Mouse (Mus musculus): ENCODE measurements at regions not wholly inside any gene's neighbourhood (a gene's known extent, or its start where the extent isn't known, plus 50 kb on each side); places are given as distances from the start of the nearest gene placed in this dataset.
"Not testable (repeated sequence)": the region's sequence is repeated elsewhere in the genome, so short reads cannot be mapped to it uniquely, and the experiment has no call there.

DNA sequence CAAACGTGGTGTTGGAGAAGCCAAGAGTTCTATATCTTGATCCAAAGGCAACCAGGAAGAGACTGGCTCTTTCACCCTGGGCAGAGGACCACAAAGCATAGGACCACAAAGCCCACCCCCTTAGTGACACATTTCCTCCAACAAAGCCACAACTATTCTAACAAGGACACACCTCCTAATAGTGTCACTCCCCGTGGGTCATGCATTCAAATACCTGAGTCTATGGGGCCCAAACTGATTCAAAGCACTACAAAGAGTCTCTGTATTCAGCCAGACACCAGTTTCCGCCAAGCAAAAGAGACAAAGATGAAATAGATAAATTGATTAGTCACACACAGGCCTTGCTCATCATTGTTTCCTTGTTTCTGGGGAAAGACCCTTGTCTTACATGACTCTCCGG lies 72.1 kb downstream of the Vcpkmt start:
- H3K36me3 ChIP-seq (ENCODE audit: insufficient read depth, low read length): no peaks in the 10 kb centered on the region
- H3K4me3 ChIP-seq (replicated peaks; ENCODE audit: low read length): no peak overlapping the region
- no peaks in the 10 kb centered on the region for H3K9me3 ChIP-seq (ENCODE audit: low read length)
- no peaks in the 10 kb centered on the region for H3K4me1 ChIP-seq (replicated peaks; ENCODE audit: low read depth, low read length)
- TF ChIP-seq CTCF (conservative IDR thresholded peaks at IDR 0.05; ENCODE audit: low read length) (no peak), NANOG (IDR thresholded peaks at IDR 0.05; ENCODE audit: borderline replicate concordance, low read length) (no peak), POU5F1 (IDR thresholded peaks at IDR 0.05; ENCODE audit: borderline replicate concordance, low read length) (no peak)
- H3K27me3 ChIP-seq (ENCODE audit: insufficient read depth, low read length): peaks cover 8% of the 10 kb centered on the region

DNA sequence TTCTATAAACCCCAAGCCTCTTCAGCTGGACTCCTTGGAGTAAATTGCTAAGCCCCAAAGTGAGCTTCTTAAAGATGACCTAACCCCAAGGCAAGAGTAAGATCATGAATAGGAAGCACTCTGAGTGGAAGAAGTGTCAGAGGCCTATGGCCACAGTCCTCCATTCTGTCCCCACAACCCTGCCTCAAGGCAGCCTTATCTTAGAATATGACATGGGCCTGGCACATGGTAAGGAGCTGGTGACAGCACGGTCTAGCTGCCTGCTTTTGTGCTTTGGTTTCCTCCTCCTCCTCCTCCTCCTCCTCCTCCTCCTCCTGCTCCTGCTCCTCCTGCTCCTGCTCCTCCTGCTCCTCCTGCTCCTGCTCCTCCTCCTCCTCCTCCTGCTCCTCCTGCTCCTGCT lies 73.6 kb downstream of the Vcpkmt start:
- H3K36me3 ChIP-seq (ENCODE audit: insufficient read depth, low read length); H3K4me1 ChIP-seq (replicated peaks; ENCODE audit: low read depth, low read length); H3K4me3 ChIP-seq (replicated peaks; ENCODE audit: low read length); H3K9me3 ChIP-seq (ENCODE audit: low read length); H3K27me3 ChIP-seq (ENCODE audit: insufficient read depth, low read length): not testable (repeated sequence)

DNA sequence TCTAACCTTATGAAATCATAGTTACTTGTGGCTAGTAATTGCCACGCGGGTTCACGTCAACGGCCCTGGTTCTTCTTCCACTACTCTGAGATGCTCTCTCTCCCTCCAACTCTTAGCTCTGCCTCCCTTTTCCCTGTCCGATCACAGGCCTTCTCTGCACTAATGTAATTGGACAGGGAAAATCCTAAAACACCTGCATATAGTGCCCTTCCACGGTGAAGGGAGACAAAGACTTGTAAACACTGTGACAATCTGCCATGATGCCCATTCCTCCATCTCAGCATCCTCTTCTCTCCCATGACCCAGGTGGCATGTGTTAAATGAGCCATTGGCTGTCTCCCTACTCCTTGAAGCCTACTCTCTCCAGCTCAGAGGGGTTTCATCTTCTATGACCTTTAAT lies 74.9 kb downstream of the Vcpkmt start:
- TF ChIP-seq POU5F1 (IDR thresholded peaks at IDR 0.05; ENCODE audit: borderline replicate concordance, low read length) (no peak), NANOG (IDR thresholded peaks at IDR 0.05; ENCODE audit: borderline replicate concordance, low read length) (no peak), CTCF (conservative IDR thresholded peaks at IDR 0.05; ENCODE audit: low read length) (no peak)
- H3K27me3 ChIP-seq (ENCODE audit: insufficient read depth, low read length): peaks cover 13% of the 10 kb centered on the region
- no peaks in the 10 kb centered on the region for H3K36me3 ChIP-seq (ENCODE audit: insufficient read depth, low read length)
- no peak overlapping the region for H3K4me3 ChIP-seq (replicated peaks; ENCODE audit: low read length)
- H3K9me3 ChIP-seq (ENCODE audit: low read length): no peaks in the 10 kb centered on the region
- peaks cover 2% of the 10 kb centered on the region; the same call in 1 of the 2 replicates for H3K4me1 ChIP-seq (replicated peaks; ENCODE audit: low read depth, low read length)

DNA sequence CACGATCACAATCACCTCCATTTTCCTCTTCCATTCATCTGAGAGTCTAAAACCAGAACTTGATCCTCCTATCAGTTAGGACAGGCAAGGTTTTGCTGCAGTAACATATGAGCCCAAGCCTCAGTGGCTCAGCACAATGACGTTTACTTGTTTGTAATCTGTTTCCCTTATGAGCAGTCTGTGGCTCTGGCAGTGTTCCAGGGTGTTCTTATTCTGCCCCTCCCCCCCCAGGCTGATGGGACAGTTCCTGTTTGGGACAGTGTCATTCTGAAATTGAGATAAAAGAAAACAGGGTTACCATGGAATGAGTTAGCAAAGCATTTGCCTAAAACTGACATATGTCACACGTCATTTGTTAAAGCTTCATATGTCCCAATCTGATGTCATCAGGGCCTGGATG lies 75.5 kb downstream of the Vcpkmt start:
- Histone ChIP-seq H3K9me3 (ENCODE audit: low read length) (no peaks in the 10 kb centered on the region), H3K36me3 (ENCODE audit: insufficient read depth, low read length) (no peaks in the 10 kb centered on the region), H3K4me1 (replicated peaks; ENCODE audit: low read depth, low read length) (peaks cover 8% of the 10 kb centered on the region), H3K4me3 (replicated peaks; ENCODE audit: low read length) (no peak overlapping the region), H3K27me3 (ENCODE audit: insufficient read depth, low read length) (peaks cover 15% of the 10 kb centered on the region)
- no peak for TF ChIP-seq NANOG (IDR thresholded peaks at IDR 0.05; ENCODE audit: borderline replicate concordance, low read length)
- no peak for TF ChIP-seq POU5F1 (IDR thresholded peaks at IDR 0.05; ENCODE audit: borderline replicate concordance, low read length)
- TF ChIP-seq CTCF (conservative IDR thresholded peaks at IDR 0.05; ENCODE audit: low read length): no peak

DNA sequence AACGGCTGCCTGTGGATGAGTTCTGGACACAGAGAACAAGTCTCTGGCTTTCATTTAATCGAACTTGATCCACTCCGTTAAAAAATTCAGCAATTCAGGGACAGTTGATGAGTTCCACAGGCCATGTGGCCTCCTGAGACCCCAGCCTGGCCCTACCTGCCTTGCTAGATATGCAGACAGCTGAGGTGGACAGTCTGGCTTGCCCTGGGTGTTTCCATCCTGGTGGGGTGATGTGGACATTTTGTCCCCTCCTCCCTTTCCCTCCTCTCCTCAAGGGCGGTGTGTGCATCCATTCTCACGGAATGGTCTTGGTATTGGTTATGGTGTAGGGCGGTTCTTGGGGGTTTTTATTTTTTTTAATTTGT lies 80.1 kb downstream of the Vcpkmt start:
- TF ChIP-seq POU5F1 (IDR thresholded peaks at IDR 0.05; ENCODE audit: borderline replicate concordance, low read length): no peak
- TF ChIP-seq NANOG (IDR thresholded peaks at IDR 0.05; ENCODE audit: borderline replicate concordance, low read length): no peak
- TF ChIP-seq CTCF (conservative IDR thresholded peaks at IDR 0.05; ENCODE audit: low read length): no peak
- peaks cover 26% of the 10 kb centered on the region for H3K4me1 ChIP-seq (replicated peaks; ENCODE audit: low read depth, low read length)
- H3K36me3 ChIP-seq (ENCODE audit: insufficient read depth, low read length): no peaks in the 10 kb centered on the region

DNA sequence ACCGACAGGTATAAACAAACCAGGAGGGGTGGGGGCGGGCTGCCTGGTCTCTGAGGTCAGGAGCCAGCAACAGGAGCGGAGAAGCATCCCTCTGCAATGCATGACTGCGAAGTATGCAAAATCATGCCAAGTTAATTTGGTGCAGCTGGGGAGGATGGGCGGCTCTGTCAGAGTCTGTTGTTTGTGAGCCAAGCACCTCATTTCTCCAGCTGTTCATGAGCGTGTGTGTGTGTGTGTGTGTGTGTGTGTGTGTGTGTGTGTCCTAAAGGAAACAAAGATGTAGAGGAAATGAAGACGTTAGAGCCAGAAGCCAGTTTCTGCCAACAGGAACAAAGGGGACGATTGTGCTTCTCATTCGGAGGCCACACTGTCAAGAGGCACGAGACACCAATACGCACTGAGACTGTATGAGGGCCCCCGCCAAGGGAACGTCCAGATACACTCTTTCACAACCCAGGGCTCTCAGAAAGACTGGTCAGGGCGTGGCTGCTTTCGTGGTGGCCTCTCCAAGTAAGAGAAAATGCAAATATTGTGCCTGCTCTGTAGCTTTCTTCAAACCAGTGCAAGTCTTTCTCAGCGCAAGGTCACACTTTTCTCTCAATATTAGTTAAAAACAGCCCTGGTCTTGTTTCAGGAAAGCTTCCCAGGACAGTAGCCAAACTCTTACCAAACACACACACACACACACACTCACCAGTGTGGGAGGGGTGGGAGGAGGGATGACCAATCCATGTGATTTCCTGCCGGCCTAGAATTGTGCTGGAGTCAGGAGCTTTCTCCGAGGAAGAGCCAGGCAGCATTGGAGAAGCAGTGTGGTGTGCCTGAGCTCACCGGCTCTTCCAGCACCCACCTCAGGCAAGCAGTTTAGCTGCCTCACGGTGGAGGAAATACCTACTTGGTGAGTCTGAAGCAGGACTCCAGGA lies 80.8 kb downstream of the Vcpkmt start:
- Histone ChIP-seq H3K36me3 (ENCODE audit: insufficient read depth, low read length) (no peaks in the 10 kb centered on the region), H3K4me3 (replicated peaks; ENCODE audit: low read length) (no peak overlapping the region), H3K27me3 (ENCODE audit: insufficient read depth, low read length) (peaks cover 8% of the 10 kb centered on the region), H3K4me1 (replicated peaks; ENCODE audit: low read depth, low read length) (peaks cover 26% of the 10 kb centered on the region), H3K9me3 (ENCODE audit: low read length) (no peaks in the 10 kb centered on the region)
- TF ChIP-seq NANOG (IDR thresholded peaks at IDR 0.05; ENCODE audit: borderline replicate concordance, low read length) (no peak), CTCF (conservative IDR thresholded peaks at IDR 0.05; ENCODE audit: low read length) (no peak), POU5F1 (IDR thresholded peaks at IDR 0.05; ENCODE audit: borderline replicate concordance, low read length) (no peak)

More for the DNA sequence above, 80.1 kb downstream of the Vcpkmt start:
- peaks cover 8% of the 10 kb centered on the region for H3K27me3 ChIP-seq (ENCODE audit: insufficient read depth, low read length)
- no peak overlapping the region for H3K4me3 ChIP-seq (replicated peaks; ENCODE audit: low read length)
- H3K9me3 ChIP-seq (ENCODE audit: low read length): no peaks in the 10 kb centered on the region

DNA sequence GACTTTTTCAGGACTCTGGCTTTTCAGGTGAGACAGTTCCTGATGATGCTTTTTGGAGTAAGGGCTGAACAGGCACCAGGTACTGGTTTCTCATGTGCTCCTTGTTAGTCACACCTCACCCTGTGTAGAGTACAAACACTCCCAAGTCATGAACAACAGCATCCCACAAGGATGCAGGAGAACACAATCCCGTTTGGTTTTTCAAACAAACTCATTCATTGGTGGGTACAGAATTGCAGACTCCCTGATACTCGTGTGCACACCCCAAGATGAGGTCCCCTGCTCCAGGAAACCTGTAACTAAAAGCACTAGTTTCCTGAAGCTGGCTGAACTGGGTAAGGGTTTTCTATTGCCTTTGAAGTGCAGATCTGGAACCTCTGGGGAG lies 81.5 kb downstream of the Vcpkmt start:
- no peak for TF ChIP-seq CTCF (conservative IDR thresholded peaks at IDR 0.05; ENCODE audit: low read length)
- TF ChIP-seq POU5F1 (IDR thresholded peaks at IDR 0.05; ENCODE audit: borderline replicate concordance, low read length): no peak
- TF ChIP-seq NANOG (IDR thresholded peaks at IDR 0.05; ENCODE audit: borderline replicate concordance, low read length): no peak

DNA sequence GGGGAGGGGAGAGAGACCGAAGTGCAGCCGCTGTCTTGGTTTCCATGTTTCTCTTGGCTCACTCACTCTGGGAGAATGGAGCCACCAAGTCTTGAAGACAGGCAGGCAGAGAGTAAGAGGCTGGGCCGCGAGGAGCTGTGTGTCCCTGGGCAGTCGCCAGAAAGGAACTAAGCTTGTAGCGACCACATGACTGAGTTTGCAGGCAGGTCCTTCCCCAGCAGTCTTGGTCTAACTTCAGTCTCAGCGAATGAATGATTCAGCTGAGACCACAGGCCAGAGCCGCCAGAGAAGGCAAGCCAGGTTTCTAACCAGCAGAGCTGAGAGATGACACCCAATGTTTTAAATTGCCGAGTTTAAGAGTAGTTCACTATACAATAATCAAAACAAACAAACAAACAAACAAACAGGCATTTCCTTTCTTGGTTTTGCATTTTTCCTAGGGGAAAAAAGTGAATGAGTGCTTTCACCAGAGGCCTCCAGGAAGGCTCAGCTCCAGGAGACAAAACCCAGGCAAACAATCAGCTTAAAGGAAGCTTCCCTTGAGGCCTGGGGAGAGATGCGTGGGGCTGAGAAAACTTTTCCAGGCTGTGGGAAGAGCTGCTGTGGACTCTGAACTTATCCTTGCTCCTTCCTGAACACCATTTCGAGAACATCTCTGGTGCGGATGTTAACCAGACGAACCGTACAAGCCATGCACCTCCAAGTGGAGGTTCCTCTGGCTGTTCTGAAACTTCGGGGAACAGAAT lies 82.1 kb downstream of the Vcpkmt start:
- Histone ChIP-seq H3K36me3 (ENCODE audit: insufficient read depth, low read length) (no peaks in the 10 kb centered on the region), H3K4me3 (replicated peaks; ENCODE audit: low read length) (no peak overlapping the region), H3K9me3 (ENCODE audit: low read length) (no peaks in the 10 kb centered on the region), H3K4me1 (replicated peaks; ENCODE audit: low read depth, low read length) (peaks cover 26% of the 10 kb centered on the region), H3K27me3 (ENCODE audit: insufficient read depth, low read length) (peaks cover 12% of the 10 kb centered on the region)
- TF ChIP-seq NANOG (IDR thresholded peaks at IDR 0.05; ENCODE audit: borderline replicate concordance, low read length): no peak
- TF ChIP-seq CTCF (conservative IDR thresholded peaks at IDR 0.05; ENCODE audit: low read length): no peak
- no peak for TF ChIP-seq POU5F1 (IDR thresholded peaks at IDR 0.05; ENCODE audit: borderline replicate concordance, low read length)

More for the DNA sequence above, 81.5 kb downstream of the Vcpkmt start:
- H3K4me1 ChIP-seq (replicated peaks; ENCODE audit: low read depth, low read length): peaks cover 26% of the 10 kb centered on the region
- no peak overlapping the region for H3K4me3 ChIP-seq (replicated peaks; ENCODE audit: low read length)
- H3K27me3 ChIP-seq (ENCODE audit: insufficient read depth, low read length): peaks cover 8% of the 10 kb centered on the region
- H3K36me3 ChIP-seq (ENCODE audit: insufficient read depth, low read length): no peaks in the 10 kb centered on the region
- H3K9me3 ChIP-seq (ENCODE audit: low read length): no peaks in the 10 kb centered on the region

All from E14TG2a.4 (cell line).